Mouse (Mus musculus) yolk sac, embryonic 10.5 days (tissue): Measurements from ENCODE around the gene Gzmg.
"Not testable (repeated sequence)": the region's sequence is repeated elsewhere in the genome, so short reads cannot be mapped to it uniquely, and the experiment has no call there.

ENCODE experiments used
- DNase-seq: peaks from one replicate; pipeline ENCODE4 v3.0.0-alpha.2; 2017; ENCODE audit warnings: low spot score

The Gzmg gene

GRCm38 (mm10) chr14:56159479-56159878, at the start of gene Gzmg:
Gene Gzmg (minus strand): TSS chr14:56159579.
- not testable (repeated sequence) for DNase-seq

DNA sequence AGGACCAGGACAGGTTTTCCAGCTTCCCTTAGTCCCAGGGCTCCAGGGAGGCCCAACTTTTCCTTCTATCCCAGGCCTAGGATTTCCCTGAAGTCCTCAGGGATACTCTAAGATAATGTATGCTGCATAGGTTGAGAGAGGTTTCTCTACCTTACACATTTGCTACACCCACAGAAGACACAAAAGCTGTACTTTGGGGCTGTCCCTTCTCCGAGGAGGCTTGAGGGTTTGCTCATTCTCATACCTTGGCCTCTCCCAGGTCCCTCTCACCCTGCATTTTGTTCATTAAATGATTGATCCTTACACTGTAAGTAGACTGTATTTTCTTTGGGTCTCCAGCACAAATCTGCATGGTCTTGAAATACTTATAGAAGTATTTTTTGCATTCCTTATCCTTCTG, 46.2 kb upstream of the Gzmg start:
- DNase-seq = no peak

GRCm38 (mm10) chr14:56205021-56205420, 45.6 kb upstream of the Gzmg start:
- peak; percentile 16 for DNase-seq

- DNase-seq = peak; percentile 26
Measured at GRCm38 (mm10) chr14:56203975-56204374, 44.6 kb upstream of the Gzmg start.

GRCm38 (mm10) chr14:56186946-56187345, 27.6 kb upstream of the Gzmg start:
- no peak for DNase-seq

- DNase-seq = no peak
Measured at GRCm38 (mm10) chr14:56186521-56186920, 27.1 kb upstream of the Gzmg start.

DNA sequence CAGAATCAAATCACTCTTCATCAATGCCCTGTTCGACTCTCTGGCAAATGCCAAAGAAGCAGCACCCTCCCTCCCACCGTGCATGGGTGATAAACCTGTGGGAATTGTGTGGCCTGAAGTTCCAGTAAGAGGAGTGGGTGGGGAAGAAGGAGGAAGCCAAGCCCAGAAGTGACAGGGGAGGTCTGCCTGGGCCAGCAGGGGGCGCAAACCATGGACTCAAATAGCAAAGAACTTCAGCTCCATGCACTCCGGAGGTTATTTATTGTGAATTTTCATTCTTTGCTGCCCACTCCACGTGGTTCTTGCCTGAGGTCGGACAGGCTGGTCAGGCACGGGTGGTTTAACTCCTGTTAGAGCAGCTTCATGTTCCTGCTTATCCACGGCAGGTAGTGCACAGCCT, 18.3 kb upstream of the Gzmg start:
- not testable (repeated sequence) for DNase-seq

DNA sequence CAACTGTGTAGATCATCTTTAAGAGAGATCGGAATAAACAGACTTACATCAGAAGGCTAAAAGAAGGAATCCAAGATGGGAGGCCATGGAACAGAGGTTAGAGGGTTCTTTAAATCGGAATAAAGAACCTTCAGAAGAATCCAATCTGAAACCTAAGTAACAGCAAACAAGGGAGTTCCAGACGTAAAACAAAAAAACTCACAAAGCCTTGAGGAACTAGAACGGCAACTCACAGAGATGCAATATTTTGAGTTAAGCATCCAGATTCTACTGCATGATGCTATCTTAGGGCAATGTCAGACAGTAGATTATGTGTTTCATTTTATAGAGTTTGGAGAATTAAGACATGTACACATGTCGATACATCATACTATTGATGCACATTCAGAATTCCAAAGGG, 15.1 kb upstream of the Gzmg start, which contains the start of gene Gzmn:
Gene Gzmn (minus strand): TSS at position 101 of the 400 bp plus-strand sequence.
- DNase-seq = no peak

GRCm38 (mm10) chr14:56173396-56173795, 14.0 kb upstream of the Gzmg start:
- no peak for DNase-seq

GRCm38 (mm10) chr14:56172744-56173143, 13.4 kb upstream of the Gzmg start:
- no peak for DNase-seq

- no peak for DNase-seq
Measured at GRCm38 (mm10) chr14:56168009-56168408, 8.6 kb upstream of the Gzmg start.

GRCm38 (mm10) chr14:56162109-56162508, 2.7 kb upstream of the Gzmg start:
- no peak for DNase-seq

DNA sequence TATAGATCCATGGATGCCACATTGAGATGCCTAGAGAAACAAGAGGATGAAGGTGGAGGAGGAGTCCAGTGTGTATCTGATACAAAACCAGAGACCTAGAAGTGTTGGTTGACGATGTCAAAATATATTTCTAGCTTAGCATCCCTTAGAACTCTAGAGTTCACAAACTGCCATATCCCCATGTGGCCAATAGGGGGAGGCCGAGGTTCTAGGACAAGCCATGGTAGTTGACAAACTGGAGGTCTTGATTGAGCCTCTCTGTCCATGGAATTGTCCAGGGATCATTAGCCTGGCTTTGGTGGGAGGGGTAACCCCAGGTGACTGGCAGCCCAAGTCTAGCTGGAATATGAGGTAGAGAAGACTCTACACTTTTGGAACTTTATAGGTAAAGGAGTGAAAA, 4.0 kb downstream of the Gzmg start:
- no peak for DNase-seq

DNA sequence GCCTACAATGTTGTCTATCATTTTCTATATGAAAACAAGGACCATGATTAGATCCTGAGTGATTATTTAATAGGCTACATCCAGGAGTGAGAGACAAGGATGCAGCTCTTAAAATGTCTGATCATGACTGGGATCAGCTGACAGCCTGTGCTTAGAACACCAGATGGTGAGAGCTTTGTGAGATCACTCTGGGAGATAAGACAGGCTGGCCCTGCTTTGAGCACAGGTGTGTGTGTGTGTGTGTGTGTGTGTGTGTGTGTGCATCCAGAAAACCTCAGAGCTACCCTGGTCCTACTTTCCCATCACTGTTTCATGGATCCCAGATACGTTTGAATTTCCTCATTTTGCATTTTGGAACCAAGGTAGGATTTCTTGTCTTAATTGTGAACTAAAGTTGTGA, 25.7 kb downstream of the Gzmg start:
- DNase-seq = not testable (repeated sequence)

DNA sequence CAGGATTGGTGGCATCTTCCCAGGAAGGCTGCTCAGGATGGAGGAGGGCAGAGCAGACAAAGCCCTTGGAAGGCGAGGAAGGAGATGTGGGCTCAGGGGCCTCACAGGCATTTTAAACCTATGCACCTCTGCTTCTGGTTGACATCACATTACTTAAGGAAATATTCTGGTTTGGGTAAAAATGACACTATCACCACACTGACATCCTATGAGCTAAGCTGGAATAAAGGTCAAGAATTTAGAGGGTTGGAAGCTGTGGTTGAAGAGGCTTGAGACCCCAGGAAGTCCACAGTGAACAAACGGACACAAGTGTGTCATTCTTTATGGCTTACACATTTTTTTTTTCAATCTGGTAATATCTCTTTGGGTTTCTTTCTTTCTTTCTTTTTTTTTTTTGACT, 26.9 kb downstream of the Gzmg start, which contains the start of gene Gzmd:
Gene Gzmd (minus strand): TSS at position 101 of the 400 bp plus-strand sequence.
- DNase-seq = not testable (repeated sequence)

- no peak for DNase-seq
Measured at GRCm38 (mm10) chr14:56128341-56128740, 31.0 kb downstream of the Gzmg start.

DNA sequence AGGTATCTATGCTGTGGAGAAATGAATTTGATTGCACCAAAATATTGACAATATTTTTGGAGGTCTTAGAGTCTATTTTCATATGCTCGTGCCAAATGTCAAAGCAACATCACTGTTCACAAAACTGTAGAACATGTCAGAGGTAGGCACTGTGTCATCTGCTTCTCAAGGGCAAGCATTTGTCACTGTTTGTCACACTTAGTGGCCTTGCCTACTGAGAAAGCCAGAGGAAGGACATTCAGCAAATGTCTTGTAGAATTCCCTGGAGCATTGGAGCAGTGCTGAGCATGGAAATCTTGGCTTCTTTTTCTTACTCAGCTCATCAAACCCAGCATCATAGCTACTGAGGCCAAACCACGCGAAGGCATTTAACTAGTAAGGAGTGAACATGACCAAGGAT, 35.9 kb downstream of the Gzmg start:
- DNase-seq = no peak

DNA sequence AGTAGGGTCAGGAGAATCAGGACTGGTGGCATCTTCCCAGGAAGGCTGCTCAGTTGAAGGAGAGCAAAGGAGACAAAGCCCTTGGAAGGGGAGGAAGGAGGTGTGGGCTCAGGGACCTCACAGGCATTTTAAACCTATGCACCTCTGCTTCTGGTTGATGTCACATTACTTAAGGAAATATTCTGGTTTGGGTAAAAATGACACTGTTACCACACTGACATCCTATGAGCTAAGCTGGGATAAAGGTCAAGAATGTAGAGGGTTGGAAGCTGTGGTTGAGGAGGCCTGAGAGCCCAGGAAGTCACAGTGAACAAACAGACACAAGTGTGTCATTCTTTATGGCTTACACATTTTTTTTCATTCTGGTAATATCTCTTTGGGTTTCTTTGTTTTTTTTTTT, 38.9 kb downstream of the Gzmg start, which contains the start of gene Gzme:
Gene Gzme (minus strand): TSS at position 101 of the 400 bp plus-strand sequence.
- no peak for DNase-seq

GRCm38 (mm10) chr14:56115531-56116310, 43.7 kb downstream of the Gzmg start:
- DNase-seq = not testable (repeated sequence)
